24 mouse cellular contexts compared by ENCODE assay signal in the genomic region with DNA sequence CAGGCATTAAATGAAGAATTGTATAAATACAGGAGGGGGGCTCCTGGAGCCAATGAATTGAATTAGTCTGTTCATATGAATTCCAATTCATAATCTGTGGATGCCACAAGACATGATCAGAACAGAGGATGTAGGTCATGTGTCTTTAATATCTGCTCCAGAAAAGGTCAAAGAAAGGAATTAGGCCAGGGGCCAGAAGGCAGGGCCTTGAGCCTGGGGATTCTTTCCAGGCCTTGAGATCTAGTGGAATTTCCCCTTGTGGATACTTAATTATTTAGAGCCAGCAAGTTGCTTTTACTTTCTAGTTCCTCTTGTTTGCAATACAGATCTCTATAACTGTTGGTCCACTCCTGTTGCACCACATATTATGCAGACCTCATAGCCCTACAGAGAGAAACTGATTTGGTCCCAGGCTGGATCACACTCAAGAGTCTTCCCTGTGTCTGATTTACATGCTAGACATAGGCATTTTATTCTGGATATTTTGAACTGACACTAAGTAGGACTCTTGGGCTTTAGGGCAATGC. TPM values are rescaled to one million over a fixed set of nuclear protein-coding genes. Genes with fewer than 3 reads are reported as not detected.
DNase-seq lines count a peak whose midpoint lies in the region; ATAC-seq and TF ChIP-seq lines count a peak whose summit lies in the region.
"Had no signal": no experiment of that assay in that cellular context is flagged by ENCODE, and none has a peak within 500 bp of the region (broad histone marks: within the 10 kb centered on the region; RNA-seq: fewer than 3 reads in every experiment).

No protein-coding gene starts in this region.

- no peak overlapping the region for H3K4me3 ChIP-seq in lung, postnatal 0 days (ENCODE audit: low read depth, low read length)
- H3K4me3 ChIP-seq: embryonic facial prominence, embryonic 13.5 days; forebrain, embryonic 10.5 days; forebrain, embryonic 15.5 days; heart, adult 2 months; limb, embryonic 12.5 days; midbrain, embryonic 12.5 days; stomach, embryonic 15.5 days had no signal

- TF ChIP-seq CTCF in lung, postnatal 0 days (IDR thresholded peaks at IDR 0.05): no peak

- H3K27ac ChIP-seq in lung, postnatal 0 days (ENCODE audit: low read length): no peak overlapping the region
- H3K27ac ChIP-seq: embryonic facial prominence, embryonic 13.5 days; forebrain, embryonic 10.5 days; forebrain, embryonic 15.5 days; heart, adult 2 months; limb, embryonic 12.5 days; midbrain, embryonic 12.5 days; stomach, embryonic 15.5 days had no signal

- peak; percentile 47 for DNase-seq in adrenal gland, postnatal 14 days
- no peak for DNase-seq in adrenal gland, postnatal 4 days (ENCODE audit: low spot score in 2 of 2)
- DNase-seq in lung, postnatal 0 days (ENCODE audit: low spot score): peak; percentile 19
- DNase-seq in lung, postnatal 4 days: no peak
- DNase-seq in urinary bladder, postnatal 4 days (ENCODE audit: low spot score in 2 of 2): no peak
- DNase-seq: cerebellum, adult 11-12 months; cerebellum, adult 9-11 months; gastrocnemius, postnatal 36 days; heart, adult 2 months; kidney, adult 8-10 months; kidney, postnatal 14 days; layer of hippocampus, adult 9-11 months; liver, postnatal 0 days; right cerebral cortex, postnatal 25 days had no signal

- H3K9me3 ChIP-seq in lung, postnatal 0 days (ENCODE audit: low read length): no peaks in the 10 kb centered on the region
- H3K9me3 ChIP-seq: embryonic facial prominence, embryonic 13.5 days; forebrain, embryonic 10.5 days; forebrain, embryonic 15.5 days; limb, embryonic 12.5 days; midbrain, embryonic 12.5 days; stomach, embryonic 15.5 days had no signal

- H3K4me1 ChIP-seq in lung, postnatal 0 days (ENCODE audit: insufficient read depth, low read depth, low read length): no peaks in the 10 kb centered on the region
- H3K4me1 ChIP-seq: embryonic facial prominence, embryonic 13.5 days; forebrain, embryonic 10.5 days; limb, embryonic 12.5 days; stomach, embryonic 15.5 days had no signal

- no peaks in the 10 kb centered on the region for H3K27me3 ChIP-seq in lung, postnatal 0 days (replicated peaks; ENCODE audit: insufficient read depth, low read length)
- H3K27me3 ChIP-seq: embryonic facial prominence, embryonic 13.5 days; forebrain, embryonic 15.5 days; limb, embryonic 12.5 days; midbrain, embryonic 12.5 days; stomach, embryonic 15.5 days had no signal

- no peak for TF ChIP-seq EP300 in lung, postnatal 0 days (IDR thresholded peaks at IDR 0.05)

- no peak overlapping the region for H3K4me2 ChIP-seq in lung, postnatal 0 days (replicated peaks; ENCODE audit: low read depth, low read length)
- H3K4me2 ChIP-seq: embryonic facial prominence, embryonic 13.5 days; forebrain, embryonic 15.5 days; limb, embryonic 12.5 days; liver, embryonic 11.5 days; midbrain, embryonic 12.5 days; stomach, embryonic 15.5 days had no signal

- H3K9ac ChIP-seq in lung, postnatal 0 days (replicated peaks; ENCODE audit: low read depth): no peak overlapping the region
- H3K9ac ChIP-seq: embryonic facial prominence, embryonic 13.5 days; forebrain, embryonic 15.5 days; limb, embryonic 12.5 days; liver, postnatal 0 days; midbrain, embryonic 12.5 days; stomach, embryonic 15.5 days had no signal

- H3K36me3 ChIP-seq in lung, postnatal 0 days (ENCODE audit: insufficient read depth, low read length): no peaks in the 10 kb centered on the region
- H3K36me3 ChIP-seq: embryonic facial prominence, embryonic 13.5 days; forebrain, embryonic 10.5 days; forebrain, embryonic 15.5 days; limb, embryonic 12.5 days; midbrain, embryonic 12.5 days; stomach, embryonic 15.5 days had no signal

- ATAC-seq in lung, postnatal 0 days: no peak
- peak; percentile 88 for ATAC-seq in granulocyte monocyte progenitor cell, adult 5-6 weeks (replicated peaks; ENCODE audit: poor library complexity, severe bottlenecking)
- no peak for ATAC-seq in CD4-positive, CD25-positive, alpha-beta regulatory T cell, adult 4 months
- ATAC-seq: forebrain, embryonic 15.5 days; hindbrain, embryonic 16.5 days; liver, postnatal 0 days had no signal

RNA-seq across cellular contexts. Expression of gene Fam49a, which starts 31.8 kb away (rescaled TPM):
- 22.0 and 27.3 TPM in 2 replicates for total RNA-seq in adrenal gland, postnatal 14 days (2021)
- total RNA-seq in adrenal gland, postnatal 4 days (2021): 10 to 100 TPM; 16.3 to 19.0 TPM
- polyA plus RNA-seq in lung, postnatal 0 days (2015; fragmentation: Nextera tagmentation; extraction: Ambion mirVana): 15.3 and 16.7 TPM in 2 replicates
- 6.4 and 9.3 TPM in 2 replicates for total RNA-seq in granulocyte monocyte progenitor cell, adult 5-6 weeks (2014; fragmentation: Nextera tagmentation)
- 4.4 and 6.7 TPM in 2 replicates for total RNA-seq in granulocyte monocyte progenitor cell, adult 5-6 weeks (2017)
- 10 to 100 TPM; 42.3 to 49.8 TPM for polyA plus RNA-seq in CD4-positive, CD25-positive, alpha-beta regulatory T cell, adult 4 months (2017; shearing (Covaris generic))

Comparison
In these comparisons a context has a peak if more than half of its experiments do, and no peak if none do; other contexts are left out.
1. DNase-seq: peak in adrenal gland, postnatal 14 days (single experiment) and lung, postnatal 0 days (single experiment); none in adrenal gland, postnatal 4 days (0 of 2), lung, postnatal 4 days (0 of 2) and urinary bladder, postnatal 4 days (0 of 2).